Mouse (Mus musculus) neural tube, embryonic 14.5 days (tissue): ENCODE data around the gene Prpsap1. TPM values are rescaled to one million over a fixed set of nuclear protein-coding genes. Genes with fewer than 3 reads are reported as not detected.

Source experiments
- ATAC-seq: fragments of 200-750 bp; cut with Nextera tagmentation; 2 replicates; pipeline ENCODE4 v1.8.0; 2017; ENCODE audit warnings: low read depth, mild to moderate bottlenecking, moderate TSS enrichment, moderate library complexity
- H3K27ac ChIP-seq: fragments of 300-500 bp; sonication (generic); 2 replicates; pipeline ENCODE4 v1.5.1; 2014; ENCODE audit warnings: low read depth, mild to moderate bottlenecking, control low read depth, low read length, moderate library complexity, mixed read lengths
- H3K27me3 ChIP-seq: fragments of 300-500 bp; sonication (generic); 2 replicates; pipeline ENCODE4 v1.6.1; 2014; ENCODE audit warnings: low read length; ENCODE audit not compliant: control insufficient read depth, insufficient read depth
- H3K36me3 ChIP-seq: fragments of 300-500 bp; sonication (generic); 2 replicates; pipeline ENCODE4 v1.6.1; 2014; ENCODE audit warnings: low read length, mixed read lengths; ENCODE audit not compliant: control insufficient read depth, insufficient read depth
- H3K4me1 ChIP-seq: fragments of 300-500 bp; sonication (generic); 2 replicates; pipeline ENCODE4 v1.6.1; 2014; ENCODE audit warnings: low read length; ENCODE audit not compliant: control insufficient read depth, insufficient read depth
- H3K4me2 ChIP-seq: fragments of 300-500 bp; sonication (generic); 2 replicates; pipeline ENCODE4 v1.6.1; 2014; ENCODE audit warnings: mild to moderate bottlenecking, low read depth, low read length, control low read depth
- H3K4me3 ChIP-seq: fragments of 300-500 bp; sonication (generic); 2 replicates; pipeline ENCODE4 v1.5.1; 2014; ENCODE audit warnings: low read depth, low read length, control low read depth, mixed read lengths
- H3K9ac ChIP-seq: fragments of 300-500 bp; sonication (generic); replicated peaks from 2 replicates; pipeline ENCODE4 v1.6.1; 2014; ENCODE audit warnings: low read depth, mild to moderate bottlenecking, control low read depth, low read length, mixed read lengths
- H3K9me3 ChIP-seq: fragments of 300-500 bp; sonication (generic); 2 replicates; pipeline ENCODE4 v1.6.1; 2016; ENCODE audit warnings: low read length; ENCODE audit not compliant: control insufficient read depth
- WGBS: fragments of 180-500 bp; shearing (Covaris S2); extraction: QIAGEN DNeasy Blood & Tissue Kit; methylation state at CpG from one replicate; pipeline ENCODE4 v1.1.7; 2014; 5-methylcytosine and 5-hydroxymethylcytosine counted together
- polyA plus RNA-seq: library from polyadenylated mRNA; unstranded; fragments of >200 nt; fragmentation: Nextera tagmentation; extraction: Ambion mirVana; gene quantifications from 2 replicates; pipeline ENCODE4 v1.2.1, GENCODE M21; 2014

Gene Prpsap1
- polyA plus RNA-seq, 1 experiment from 2014 or later: 171 TPM

GRCm38 (mm10) chr11:116424621-116425407 is 69.2 kb downstream of the Prpsap1 start:
- Histone ChIP-seq H3K27me3 (no peaks in the 10 kb centered on the region), H3K36me3 (no peaks in the 10 kb centered on the region), H3K4me3 (no peak overlapping the region), H3K27ac (no peak overlapping the region), H3K4me1 (no peaks in the 10 kb centered on the region), H3K4me2 (no peak overlapping the region), H3K9me3 (no peaks in the 10 kb centered on the region), H3K9ac (no peak overlapping the region)
- ATAC-seq: no peak
- 60% methylated on average over 8 of the region's 8 CpGs for WGBS

- Histone ChIP-seq H3K27ac (no peak overlapping the region), H3K9me3 (no peaks in the 10 kb centered on the region)
- no peak for ATAC-seq
Observed at GRCm38 (mm10) chr11:116423782-116424620, 70.0 kb downstream of the Prpsap1 start.

GRCm38 (mm10) chr11:116423214-116423613 is 70.8 kb downstream of the Prpsap1 start:
- Histone ChIP-seq H3K27me3 (no peaks in the 10 kb centered on the region), H3K9ac (no peak overlapping the region), H3K9me3 (no peaks in the 10 kb centered on the region), H3K36me3 (no peaks in the 10 kb centered on the region), H3K4me2 (no peak overlapping the region), H3K4me3 (no peak overlapping the region), H3K27ac (no peak overlapping the region), H3K4me1 (no peaks in the 10 kb centered on the region)
- 82% methylated on average over 6 of the region's 6 CpGs for WGBS
- no peak for ATAC-seq

More at GRCm38 (mm10) chr11:116423782-116424620, 70.0 kb downstream of the Prpsap1 start:
- Histone ChIP-seq H3K4me3 (no peak overlapping the region), H3K27me3 (no peaks in the 10 kb centered on the region), H3K36me3 (no peaks in the 10 kb centered on the region), H3K4me2 (no peak overlapping the region), H3K9ac (no peak overlapping the region), H3K4me1 (no peaks in the 10 kb centered on the region)
- WGBS: 82% methylated on average over 10 of the region's 10 CpGs

- H3K9me3 ChIP-seq: no peaks in the 10 kb centered on the region
- no peak overlapping the region for H3K27ac ChIP-seq
- no peak overlapping the region for H3K4me3 ChIP-seq
- no peaks in the 10 kb centered on the region for H3K36me3 ChIP-seq
- H3K9ac ChIP-seq: no peak overlapping the region
- 96% methylated on average over 2 of the region's 2 CpGs for WGBS
- H3K4me2 ChIP-seq: no peak overlapping the region
- no peaks in the 10 kb centered on the region for H3K27me3 ChIP-seq
- ATAC-seq: no peak
- no peaks in the 10 kb centered on the region for H3K4me1 ChIP-seq
Observed at GRCm38 (mm10) chr11:116422562-116422961, 71.4 kb downstream of the Prpsap1 start.

GRCm38 (mm10) chr11:116421102-116421501 is 72.9 kb downstream of the Prpsap1 start:
- Histone ChIP-seq H3K4me2 (no peak overlapping the region), H3K9me3 (no peaks in the 10 kb centered on the region), H3K4me3 (no peak overlapping the region), H3K9ac (no peak overlapping the region), H3K36me3 (no peaks in the 10 kb centered on the region), H3K27ac (no peak overlapping the region), H3K27me3 (no peaks in the 10 kb centered on the region), H3K4me1 (no peaks in the 10 kb centered on the region)
- no peak for ATAC-seq
- 77% methylated on average over 6 of the region's 6 CpGs for WGBS

Other genes with a start within 250 kb of the Prpsap1 start
- 52.0 and 57.2 TPM in 2 replicates for gene Srp68, start 220.0 kb downstream of the Prpsap1 start, polyA plus RNA-seq
- 0.22 and 0.46 TPM in 2 replicates for gene Galr2, start 213.3 kb downstream of the Prpsap1 start, polyA plus RNA-seq
- gene Exoc7, start 187.0 kb downstream of the Prpsap1 start, polyA plus RNA-seq: 112 and 129 TPM in 2 replicates
- 5.0 and 7.3 TPM in 2 replicates for gene Foxj1, start 158.8 kb downstream of the Prpsap1 start, polyA plus RNA-seq
- 63.5 and 87.7 TPM in 2 replicates for gene Rnf157, start 81.2 kb downstream of the Prpsap1 start, polyA plus RNA-seq
- 64.0 and 68.4 TPM in 2 replicates for gene Ubald2, start 60.1 kb downstream of the Prpsap1 start, polyA plus RNA-seq
- not detected in 2 replicates for gene Qrich2, start 28.0 kb downstream of the Prpsap1 start, polyA plus RNA-seq
- gene Sphk1, start 36.7 kb upstream of the Prpsap1 start, polyA plus RNA-seq: 0.54 and 3.6 TPM in 2 replicates
- 26.2 and 30.2 TPM in 2 replicates for gene Ube2o, start 87.2 kb upstream of the Prpsap1 start, polyA plus RNA-seq
- gene Aanat, start 92.2 kb upstream of the Prpsap1 start, polyA plus RNA-seq: 0.26 and 0.40 TPM in 2 replicates
- 0.52 and 1.1 TPM in 2 replicates for gene Rhbdf2, start 132.8 kb upstream of the Prpsap1 start, polyA plus RNA-seq
- 2.7 and 3.1 TPM in 2 replicates for gene Prcd, start 159.3 kb upstream of the Prpsap1 start, polyA plus RNA-seq
- 23.7 and 29.1 TPM in 2 replicates for gene Cygb, start 160.1 kb upstream of the Prpsap1 start, polyA plus RNA-seq